12 mouse cellular contexts compared by ENCODE assay signal in the genomic region with DNA sequence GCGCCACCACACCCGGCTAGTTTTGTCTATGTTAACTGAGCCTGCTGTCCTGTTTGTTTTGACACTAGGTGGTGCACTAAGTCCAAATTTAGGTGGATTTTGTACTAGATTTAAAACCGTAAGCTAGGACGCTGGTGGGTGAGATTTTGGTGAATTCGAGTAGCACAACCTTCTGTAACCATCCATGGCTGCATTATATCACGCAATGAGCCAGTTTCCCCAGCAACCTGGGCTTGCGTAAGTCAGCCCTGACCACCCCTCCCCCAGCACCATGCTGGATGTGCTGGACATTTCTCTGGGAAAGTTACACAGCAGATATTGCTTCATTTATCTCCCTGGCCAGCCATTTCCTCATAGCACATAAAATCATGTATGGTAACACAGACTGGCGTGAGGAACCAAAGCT. TPM values are rescaled to one million over a fixed set of nuclear protein-coding genes. Genes with fewer than 3 reads are reported as not detected.
A peak's percentile ranks its signal among the peaks of the same experiment; 100 is the strongest.
DNase-seq lines count a peak whose midpoint lies in the region; ATAC-seq and TF ChIP-seq lines count a peak whose summit lies in the region.
"Had no signal": no experiment of that assay in that cellular context is flagged by ENCODE, and none has a peak within 500 bp of the region (broad histone marks: within the 10 kb centered on the region; RNA-seq: fewer than 3 reads in every experiment).

No protein-coding gene starts in this region.

- POLR2A ChIA-PET in Patski (lab: Charles Lee), result interaction anchor here (1.2 kb wide), 2 partner anchors 26 to 223 kb away, joined by 3 to 6 read pairs; no protein-coding TSS in a partner anchor

- H3K27ac ChIP-seq in kidney, embryonic 14.5 days (ENCODE audit: low read depth, low read length), result no peak overlapping the region

- no peak for ATAC-seq in kidney, embryonic 14.5 days (ENCODE audit: low FRiP score, low TSS enrichment)
- ATAC-seq in Patski, result peak; percentile 61

- H3K36me3 ChIP-seq in kidney, embryonic 14.5 days (ENCODE audit: control insufficient read depth, insufficient read depth, low read length), result no peaks in the 10 kb centered on the region

- no peak overlapping the region for H3K4me2 ChIP-seq in kidney, embryonic 14.5 days (replicated peaks; ENCODE audit: low read depth, low read length)

- in situ Hi-C loops in Patski (cut with MboI; ENCODE audit: low pct_unique_long_range_greater_than_20kb), result loop anchor here (25.0 kb wide), 1 partner anchor 700 kb away; no protein-coding TSS in a partner anchor

- peak; percentile 23 for DNase-seq in kidney, adult 9 months
- DNase-seq in Patski (ENCODE audit: low read depth, low spot score), result no peak
- DNase-seq in gonadal fat pad, adult 2 months (ENCODE audit: low read depth), result peak; percentile 66
- peak; percentile 27 to 45 for DNase-seq in lung, postnatal 4 days
- no peak for DNase-seq in cerebellum, adult 11-12 months
- DNase-seq in layer of hippocampus, postnatal 14 days (ENCODE audit: low spot score in 2 of 2), result no peak
- DNase-seq in layer of hippocampus, adult 8-10 months (ENCODE audit: low spot score in 2 of 2), result no peak
- DNase-seq: cerebellum, postnatal 25 days; left cerebral cortex, postnatal 4 days; thymus, postnatal 4 days had no signal

- 79% methylated on average over 8 of the region's 8 CpGs for WGBS in kidney, embryonic 14.5 days

- no peaks in the 10 kb centered on the region for H3K9me3 ChIP-seq in kidney, embryonic 14.5 days (ENCODE audit: control insufficient read depth, low read length)

- CTCF ChIA-PET in Patski (lab: Charles Lee), result interaction anchor here (0.6 to 7.7 kb wide), 4 partner anchors 10 to 69 kb away, joined by 3 to 64 read pairs (median 10); no protein-coding TSS in a partner anchor

- no peak overlapping the region for H3K9ac ChIP-seq in kidney, embryonic 14.5 days (ENCODE audit: low read depth, low read length)

- no peaks in the 10 kb centered on the region for H3K4me1 ChIP-seq in kidney, embryonic 14.5 days (ENCODE audit: control insufficient read depth, insufficient read depth, low read length)

- H3K27me3 ChIP-seq in kidney, embryonic 14.5 days (ENCODE audit: control insufficient read depth, insufficient read depth, low read length), result no peaks in the 10 kb centered on the region
- no peaks in the 10 kb centered on the region for H3K27me3 ChIP-seq in Patski

- peak; percentile 33 for TF ChIP-seq CTCF in Patski (IDR thresholded peaks at IDR 0.05)

- H3K4me3 ChIP-seq in kidney, embryonic 14.5 days (ENCODE audit: low read length), result no peak overlapping the region

RNA-seq across cellular contexts. Expression of gene Slc35a3, which starts 24.7 kb away (rescaled TPM):
- polyA plus RNA-seq in kidney, embryonic 14.5 days (2014; fragmentation: Nextera tagmentation; extraction: Ambion mirVana), result 9.0 and 15.9 TPM in 2 replicates
- 44.0 TPM for polyA plus RNA-seq in Patski (2021)
- polyA plus RNA-seq in gonadal fat pad, adult 2 months (2012; rRNA removed), result 10.5 and 11.5 TPM in 2 replicates
- total RNA-seq in layer of hippocampus, postnatal 14 days (2021), result 10 to 100 TPM; 13.6 to 14.9 TPM
- 10 to 100 TPM; 16.3 to 18.2 (median 17.5) TPM for total RNA-seq in layer of hippocampus, adult 8-10 months (2022)

RNA-seq across cellular contexts. Expression of gene Gm43191, which starts 56.3 kb away (rescaled TPM):
- polyA plus RNA-seq in kidney, embryonic 14.5 days (2014; fragmentation: Nextera tagmentation; extraction: Ambion mirVana), result not detected in 2 replicates
- polyA plus RNA-seq in Patski (2021), result 2.6 TPM
- polyA plus RNA-seq in gonadal fat pad, adult 2 months (2012; rRNA removed), result not detected in 2 replicates
- 1 to 10 TPM in 1 of 2 experiments, not detected in 1; 1.1 TPM for total RNA-seq in layer of hippocampus, postnatal 14 days (2021)
- total RNA-seq in layer of hippocampus, adult 8-10 months (2022), result not detected
- polyA plus RNA-seq: frontal cortex, adult 2 months had no signal

Comparison
In these comparisons a context has a peak if more than half of its experiments do, and no peak if none do; other contexts are left out.
1. DNase-seq: peak in kidney, adult 9 months (single experiment), gonadal fat pad, adult 2 months (single experiment) and lung, postnatal 4 days (2 of 2); none in Patski (single experiment), cerebellum, adult 11-12 months (single experiment), layer of hippocampus, postnatal 14 days (0 of 2) and layer of hippocampus, adult 8-10 months (0 of 2).